Mouse (Mus musculus) lung, embryonic 15.5 days (tissue): ENCODE data around the gene Coro7. TPM values are rescaled to one million over a fixed set of nuclear protein-coding genes. Genes with fewer than 3 reads are reported as not detected.

ENCODE experiments used
- ATAC-seq: fragments of 200-750 bp; cut with Nextera tagmentation; 2 replicates; pipeline ENCODE4 v1.8.0; 2017; ENCODE audit warnings: moderate number of reproducible peaks, borderline replicate concordance; ENCODE audit not compliant: low FRiP score, low TSS enrichment; ENCODE audit errors: extremely low read depth
- H3K27ac ChIP-seq: fragments of 300-500 bp; sonication (generic); 2 replicates; pipeline ENCODE4 v1.5.1; 2015; ENCODE audit warnings: moderate library complexity, mild to moderate bottlenecking, inconsistent platforms
- H3K27me3 ChIP-seq: fragments of 300-500 bp; sonication (generic); 2 replicates; pipeline ENCODE4 v1.6.1; 2015; ENCODE audit warnings: inconsistent platforms
- H3K36me3 ChIP-seq: fragments of 300-500 bp; sonication (generic); 2 replicates; pipeline ENCODE4 v1.6.1; 2015; ENCODE audit warnings: inconsistent platforms
- H3K4me1 ChIP-seq: fragments of 300-500 bp; sonication (generic); 2 replicates; pipeline ENCODE4 v1.6.1; 2015; ENCODE audit warnings: inconsistent platforms
- H3K4me2 ChIP-seq: fragments of 300-500 bp; sonication (generic); 2 replicates; pipeline ENCODE4 v1.6.1; 2015; ENCODE audit warnings: inconsistent platforms, mild to moderate bottlenecking, moderate library complexity
- H3K4me3 ChIP-seq: fragments of 300-500 bp; sonication (generic); 2 replicates; pipeline ENCODE4 v1.5.1; 2015; ENCODE audit warnings: mild to moderate bottlenecking, inconsistent platforms
- H3K9ac ChIP-seq: fragments of 300-500 bp; sonication (generic); 2 replicates; pipeline ENCODE4 v1.6.1; 2015; ENCODE audit warnings: inconsistent platforms
- H3K9me3 ChIP-seq: fragments of 300-500 bp; sonication (generic); 2 replicates; pipeline ENCODE4 v1.6.1; 2016; ENCODE audit warnings: inconsistent platforms
- WGBS: fragments of 180-500 bp; shearing (Covaris S2); methylation state at CpG from one replicate; pipeline ENCODE4 v1.1.7; 2015; 5-methylcytosine and 5-hydroxymethylcytosine counted together
- polyA plus RNA-seq: library from polyadenylated mRNA; unstranded; fragments of >200 nt; fragmentation: Nextera tagmentation; extraction: Ambion mirVana; gene quantifications from 2 replicates; pipeline ENCODE4 v1.2.1, GENCODE M21; 2015

Coro7 gene
- polyA plus RNA-seq, 1 experiment from 2014 or later = 15.2 TPM

- no peaks in the 10 kb centered on the region for H3K9me3 ChIP-seq
- H3K27ac ChIP-seq = peak overlapping the region; percentile 43; the same call in 1 of the 2 replicates
- H3K4me3 ChIP-seq = no peak overlapping the region
- 38% methylated on average over 9 of the region's 9 CpGs for WGBS
- ATAC-seq = no peak
- no peaks in the 10 kb centered on the region for H3K27me3 ChIP-seq
- no peak overlapping the region for H3K4me2 ChIP-seq
- no peak overlapping the region for H3K9ac ChIP-seq
- H3K36me3 ChIP-seq = peaks cover 36% of the 10 kb centered on the region
- H3K4me1 ChIP-seq = peaks cover 58% of the 10 kb centered on the region
Observed at GRCm38 (mm10) chr16:4607818-4608531, 71.6 kb downstream of the Coro7 start.

- Histone ChIP-seq H3K9me3 (no peaks in the 10 kb centered on the region), H3K4me3 (no peak overlapping the region), H3K4me1 (peaks cover 71% of the 10 kb centered on the region), H3K9ac (no peak overlapping the region), H3K27me3 (no peaks in the 10 kb centered on the region), H3K27ac (peak overlapping the region; percentile 43), H3K36me3 (peaks cover 23% of the 10 kb centered on the region), H3K4me2 (0 out of 2 replicates have a peak overlapping the region, but pooled peaks have one; percentile 4)
- 17% methylated on average over 5 of the region's 5 CpGs for WGBS
- ATAC-seq = peak; percentile 10; the same call in 1 of the 2 replicates
Observed at GRCm38 (mm10) chr16:4606431-4607084, 73.0 kb downstream of the Coro7 start.

GRCm38 (mm10) chr16:4605514-4606131 lies 74.0 kb downstream of the Coro7 start:
- Histone ChIP-seq H3K4me2 (no peak overlapping the region), H3K4me1 (peaks cover 76% of the 10 kb centered on the region), H3K27me3 (no peaks in the 10 kb centered on the region), H3K4me3 (no peak overlapping the region), H3K9me3 (no peaks in the 10 kb centered on the region), H3K9ac (no peak overlapping the region), H3K27ac (0 out of 2 replicates have a peak overlapping the region, but pooled peaks have one; percentile 43), H3K36me3 (peaks cover 15% of the 10 kb centered on the region)
- WGBS = 51% methylated on average over 13 of the region's 13 CpGs
- no peak for ATAC-seq

- H3K27ac ChIP-seq = peak overlapping the region; percentile 84
- H3K4me2 ChIP-seq = no peak overlapping the region
- H3K4me1 ChIP-seq = peaks cover 81% of the 10 kb centered on the region
Observed at GRCm38 (mm10) chr16:4604293-4604837, 75.2 kb downstream of the Coro7 start.

GRCm38 (mm10) chr16:4603453-4603837 lies 76.1 kb downstream of the Coro7 start:
- Histone ChIP-seq H3K4me1 (peaks cover 87% of the 10 kb centered on the region), H3K27ac (peak overlapping the region; percentile 84), H3K9ac (no peak overlapping the region), H3K36me3 (no peaks in the 10 kb centered on the region), H3K4me3 (no peak overlapping the region), H3K9me3 (no peaks in the 10 kb centered on the region), H3K4me2 (peak overlapping the region; percentile 21), H3K27me3 (no peaks in the 10 kb centered on the region)
- 48% methylated on average over 1 of the region's 1 CpGs for WGBS
- no peak for ATAC-seq

More at GRCm38 (mm10) chr16:4604293-4604837, 75.2 kb downstream of the Coro7 start:
- Histone ChIP-seq H3K9ac (no peak overlapping the region), H3K36me3 (0 out of 2 replicates have a peak, but pooled peaks cover 4% of the 10 kb centered on the region), H3K9me3 (no peaks in the 10 kb centered on the region), H3K4me3 (no peak overlapping the region), H3K27me3 (no peaks in the 10 kb centered on the region)
- ATAC-seq = no peak
- 46% methylated on average over 11 of the region's 11 CpGs for WGBS

- no peaks in the 10 kb centered on the region for H3K9me3 ChIP-seq
- WGBS = 17% methylated on average over 7 of the region's 7 CpGs
- no peak overlapping the region for H3K4me3 ChIP-seq
- ATAC-seq = peak; percentile 19; the same call in 1 of the 2 replicates
- H3K27me3 ChIP-seq = no peaks in the 10 kb centered on the region
- peak overlapping the region; percentile 84 for H3K27ac ChIP-seq
- peak overlapping the region; percentile 27; the same call in 1 of the 2 replicates for H3K9ac ChIP-seq
- H3K4me2 ChIP-seq = peak overlapping the region; percentile 21
- H3K4me1 ChIP-seq = peaks cover 87% of the 10 kb centered on the region
- no peaks in the 10 kb centered on the region for H3K36me3 ChIP-seq
Observed at GRCm38 (mm10) chr16:4602766-4603452, 76.7 kb downstream of the Coro7 start.

GRCm38 (mm10) chr16:4602189-4602588 lies 77.4 kb downstream of the Coro7 start:
- H3K4me2 ChIP-seq = no peak overlapping the region
- H3K27ac ChIP-seq = peak overlapping the region; percentile 84
- no peaks in the 10 kb centered on the region for H3K27me3 ChIP-seq
- no peak overlapping the region for H3K9ac ChIP-seq
- H3K36me3 ChIP-seq = no peaks in the 10 kb centered on the region
- no peak for ATAC-seq
- 18% methylated on average over 3 of the region's 3 CpGs for WGBS
- no peak overlapping the region for H3K4me3 ChIP-seq
- peaks cover 88% of the 10 kb centered on the region for H3K4me1 ChIP-seq
- H3K9me3 ChIP-seq = no peaks in the 10 kb centered on the region

GRCm38 (mm10) chr16:4600701-4601310 lies 78.8 kb downstream of the Coro7 start:
- H3K4me2 ChIP-seq = no peak overlapping the region
- no peak for ATAC-seq
- no peak overlapping the region for H3K4me3 ChIP-seq
- no peak overlapping the region for H3K9ac ChIP-seq
- 76% methylated on average over 9 of the region's 9 CpGs for WGBS
- H3K9me3 ChIP-seq = no peaks in the 10 kb centered on the region
- peaks cover 88% of the 10 kb centered on the region for H3K4me1 ChIP-seq
- no peaks in the 10 kb centered on the region for H3K27me3 ChIP-seq
- H3K36me3 ChIP-seq = no peaks in the 10 kb centered on the region
- no peak overlapping the region; the same call in 1 of the 2 replicates for H3K27ac ChIP-seq

- ATAC-seq = no peak
- WGBS = 81% methylated on average over 3 of the region's 3 CpGs
- H3K4me1 ChIP-seq = peaks cover 83% of the 10 kb centered on the region
Observed at GRCm38 (mm10) chr16:4599616-4600015, 80.0 kb downstream of the Coro7 start.

GRCm38 (mm10) chr16:4598891-4599543 lies 80.6 kb downstream of the Coro7 start:
- Histone ChIP-seq H3K9ac (no peak overlapping the region), H3K9me3 (no peaks in the 10 kb centered on the region), H3K27me3 (no peaks in the 10 kb centered on the region), H3K36me3 (no peaks in the 10 kb centered on the region), H3K4me1 (peaks cover 78% of the 10 kb centered on the region), H3K4me3 (no peak overlapping the region), H3K27ac (no peak overlapping the region), H3K4me2 (0 out of 2 replicates have a peak overlapping the region, but pooled peaks have one; percentile 7)
- 20% methylated on average over 6 of the region's 6 CpGs for WGBS
- no peak for ATAC-seq

More at GRCm38 (mm10) chr16:4599616-4600015, 80.0 kb downstream of the Coro7 start:
- Histone ChIP-seq H3K27me3 (no peaks in the 10 kb centered on the region), H3K9me3 (no peaks in the 10 kb centered on the region), H3K4me2 (no peak overlapping the region), H3K4me3 (no peak overlapping the region), H3K9ac (no peak overlapping the region), H3K36me3 (no peaks in the 10 kb centered on the region), H3K27ac (no peak overlapping the region)
